Mouse (Mus musculus) regulatory T cell (primary cell): ENCODE results near the gene Olfr310.

Source experiments
- in situ Hi-C: fragments of 300-600 bp; cut with MboI, MseI; formaldehyde crosslinking; loops from one replicate; pipeline ENCODE4 v1.15.1; 2025; ENCODE audit warnings: high pct_unique_total_duplicates

The Olfr310 gene

DNA sequence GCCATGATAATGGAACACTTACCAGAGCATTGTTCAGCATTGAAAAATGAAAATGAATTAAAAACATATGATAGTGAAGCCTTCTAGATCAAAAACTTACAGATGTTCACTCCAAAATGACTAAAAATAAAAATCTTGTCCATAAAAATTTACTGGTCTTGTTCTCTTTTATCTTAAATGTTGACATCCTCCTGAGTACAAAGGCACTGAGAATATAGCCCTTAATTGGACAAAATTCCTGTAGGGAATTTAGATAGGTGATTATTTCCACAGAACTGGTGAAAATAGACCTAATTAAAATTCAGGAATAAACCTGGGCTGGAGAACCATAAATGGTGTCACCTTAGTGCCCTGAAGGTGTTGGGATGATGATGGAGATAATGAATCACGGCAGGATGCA lies at the start of gene Olfr310:
TSS of gene Olfr310 (minus strand) at position 101 of the 400 bp plus-strand sequence.
- in situ Hi-C loops: no loop called here

DNA sequence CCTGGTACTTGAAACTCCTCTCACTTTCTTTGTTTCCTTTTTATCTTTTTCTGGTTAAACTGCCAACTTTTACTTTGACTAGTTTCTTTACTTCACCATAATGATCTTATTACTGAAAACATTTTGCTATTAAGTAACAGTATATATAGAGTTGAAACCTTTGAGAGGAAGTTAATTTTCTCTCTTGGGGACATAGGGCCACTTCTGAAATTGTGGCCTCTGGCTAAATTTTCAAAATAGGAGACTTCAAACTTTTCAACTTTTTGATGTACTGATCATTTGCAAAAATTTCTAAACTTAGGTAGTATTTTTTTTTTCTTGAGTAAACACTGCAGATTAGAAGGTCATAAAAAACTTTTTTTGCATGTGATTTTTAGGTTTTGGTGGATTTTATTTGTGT lies 48.6 kb upstream of the Olfr310 start, which contains the start of gene Olfr308:
TSS of gene Olfr308 (minus strand) at position 101 of the 400 bp plus-strand sequence.
- in situ Hi-C loops: loop anchor here (10.0 kb wide), 1 partner anchor 1451 kb away; no protein-coding TSS in a partner anchor

DNA sequence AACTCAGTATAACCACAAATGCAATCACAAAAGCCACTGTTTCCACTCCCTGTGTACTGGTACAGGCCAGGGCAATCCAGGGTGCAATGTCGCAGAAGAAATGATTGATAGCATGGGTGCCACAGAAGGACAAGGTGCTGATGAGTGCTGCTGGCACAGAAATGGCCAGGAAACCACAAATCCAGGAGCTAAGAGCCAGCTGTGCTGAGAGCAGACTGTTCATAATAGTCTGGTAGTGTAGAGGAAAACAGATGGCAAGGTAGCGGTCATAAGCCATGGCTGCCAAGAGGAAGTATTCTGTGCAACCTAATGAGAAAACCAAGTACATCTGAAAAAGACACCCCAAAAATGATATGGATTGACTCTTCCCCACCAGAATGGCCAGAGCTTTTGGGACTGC lies 44.4 kb upstream of the Olfr310 start:
- in situ Hi-C loops: loop anchor here (10.0 kb wide), 1 partner anchor 1447 kb away; no protein-coding TSS in a partner anchor

DNA sequence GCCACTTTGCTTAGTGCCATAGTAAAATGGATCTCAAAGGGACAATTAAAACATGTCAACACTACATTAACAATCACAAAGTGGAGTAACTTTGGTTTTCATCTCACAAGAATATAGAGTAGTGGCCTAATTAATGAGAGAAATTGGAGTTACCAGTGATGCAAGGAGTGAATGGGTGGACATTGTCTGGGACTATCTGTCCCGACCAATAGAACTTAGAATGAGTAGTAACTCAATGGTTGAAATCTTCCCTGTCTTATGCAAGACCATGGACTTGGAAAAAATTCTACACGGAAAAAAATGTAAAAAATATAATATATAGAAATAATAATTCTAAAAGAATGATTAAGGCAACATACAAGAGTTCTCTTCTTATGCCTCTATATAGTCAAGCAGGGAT lies 36.6 kb upstream of the Olfr310 start, which contains the start of gene Olfr309:
TSS of gene Olfr309 (minus strand) at position 101 of the 400 bp plus-strand sequence.
- in situ Hi-C loops: no loop called here

DNA sequence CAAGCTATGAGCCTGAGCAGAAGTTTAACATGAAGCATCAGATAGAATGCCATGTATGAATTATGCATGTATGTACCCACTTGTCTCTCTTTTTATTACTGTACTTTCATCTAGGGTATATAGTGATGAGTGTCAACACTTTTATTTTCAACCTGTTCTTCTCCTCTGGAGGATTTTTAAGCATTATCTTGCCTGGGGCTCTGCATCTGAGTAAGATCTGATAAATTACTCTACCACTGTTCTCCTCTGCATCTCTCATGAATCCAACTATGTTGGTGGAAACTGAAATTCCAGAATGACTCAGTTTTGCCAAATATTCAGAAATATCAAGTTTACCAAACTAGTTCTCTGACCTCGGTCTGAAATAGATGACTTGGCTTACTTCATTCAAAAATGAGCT lies 30.8 kb downstream of the Olfr310 start, which contains the start of gene Vmn2r76:
TSS of gene Vmn2r76 (minus strand) at position 101 of the 400 bp plus-strand sequence.
- in situ Hi-C loops: no loop called here
